Mouse (Mus musculus) liver, adult 2 months (tissue): ENCODE measurements at regions not wholly inside any gene's neighbourhood (a gene's known extent, or its start where the extent isn't known, plus 50 kb on each side); places are given as distances from the start of the nearest gene placed in this dataset.
A peak's percentile ranks its signal among the peaks of the same experiment; 100 is the strongest.

Experiments
- DNase-seq: peaks from one replicate; pipeline ENCODE4 v3.0.0-alpha.2; 2011; ENCODE audit warnings: low read depth, low spot score; ENCODE audit errors: extremely low read depth
- H3K27ac ChIP-seq: fragments of 200-500 bp; replicated peaks from 2 replicates; pipeline ENCODE4 v1.5.1; 2012; ENCODE audit warnings: low read depth, mild to moderate bottlenecking, control low read depth, inconsistent platforms, low read length; ENCODE audit not compliant: insufficient read depth
- H3K27me3 ChIP-seq: fragments of 200-500 bp; 2 replicates; pipeline ENCODE4 v1.6.1; 2012; ENCODE audit warnings: mild to moderate bottlenecking, moderate library complexity, low read length, inconsistent platforms; ENCODE audit not compliant: control insufficient read depth, insufficient read depth
- H3K36me3 ChIP-seq: fragments of 200-500 bp; 2 replicates; pipeline ENCODE4 v1.6.1; 2012; ENCODE audit warnings: low read length, inconsistent platforms; ENCODE audit not compliant: control insufficient read depth, insufficient read depth
- H3K4me1 ChIP-seq: fragments of 200-500 bp; 2 replicates; pipeline ENCODE4 v1.6.1; 2011; ENCODE audit warnings: low read length; ENCODE audit not compliant: control insufficient read depth, insufficient read depth
- H3K4me3 ChIP-seq: fragments of 200-500 bp; 2 replicates; pipeline ENCODE4 v1.5.1; 2011; ENCODE audit warnings: low read depth, mild to moderate bottlenecking, control low read depth, low read length, moderate library complexity; ENCODE audit not compliant: insufficient read depth
- H3K79me2 ChIP-seq: fragments of 200-500 bp; 2 replicates; pipeline ENCODE4 v1.6.1; 2012; ENCODE audit warnings: inconsistent platforms, mild to moderate bottlenecking, low read length, moderate library complexity; ENCODE audit not compliant: control insufficient read depth, insufficient read depth
- H3K9ac ChIP-seq: fragments of 200-500 bp; 2 replicates; pipeline ENCODE4 v1.6.1; 2012; ENCODE audit warnings: low read depth, mild to moderate bottlenecking, control low read depth, inconsistent platforms, low read length
- CTCF ChIP-seq: fragments of 200-500 bp; IDR thresholded peaks from 2 replicates; pipeline ENCODE4 v1.5.1; 2011; ENCODE audit warnings: low read depth, low read length, control low read depth
- POLR2A ChIP-seq: fragments of 200-500 bp; IDR thresholded peaks from 2 replicates; pipeline ENCODE4 v1.6.1; 2011; ENCODE audit warnings: low read length, control low read depth; ENCODE audit not compliant: insufficient read depth; ENCODE audit errors: extremely low read depth
- WGBS: fragments of 180-500 bp; shearing (Covaris S2); methylation state at CpG from one replicate; pipeline ENCODE4 v1.1.7; 2018; 5-methylcytosine and 5-hydroxymethylcytosine counted together

- Histone ChIP-seq H3K27ac (no peak overlapping the region), H3K4me3 (no peak overlapping the region), H3K9ac (no peak overlapping the region), H3K36me3 (no peaks in the 10 kb centered on the region), H3K4me1 (no peaks in the 10 kb centered on the region), H3K79me2 (no peaks in the 10 kb centered on the region), H3K27me3 (no peaks in the 10 kb centered on the region)
- TF ChIP-seq CTCF, result no peak
- TF ChIP-seq POLR2A, result no peak
- no peak for DNase-seq
- 89% methylated on average over 5 of the region's 5 CpGs for WGBS
These were observed 267.5 kb downstream of the Slc16a7 start for GRCm38 (mm10) chr10:125121762-125122161.

DNA sequence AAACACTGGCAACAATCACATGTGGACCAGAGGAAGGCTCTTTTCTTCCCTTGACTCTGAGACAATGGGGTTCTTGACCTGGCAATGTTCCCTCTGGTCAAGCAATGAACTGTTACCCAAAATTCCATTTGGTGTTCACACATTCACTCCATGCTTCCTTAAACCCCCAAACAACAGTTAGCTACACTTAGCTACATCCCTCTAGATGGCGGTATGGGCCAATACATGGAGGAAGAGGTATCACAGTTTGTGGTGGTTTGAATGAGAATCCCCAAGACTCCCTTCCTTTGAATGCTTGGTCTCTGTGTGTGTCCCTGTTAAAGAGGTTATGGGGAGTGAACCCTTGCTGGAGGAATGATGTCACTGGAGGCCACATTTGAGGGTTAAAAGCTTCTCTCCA, 274.9 kb downstream of the Slc16a7 start:
- Histone ChIP-seq H3K27ac (no peak overlapping the region), H3K4me3 (no peak overlapping the region), H3K27me3 (no peaks in the 10 kb centered on the region), H3K9ac (no peak overlapping the region), H3K4me1 (no peaks in the 10 kb centered on the region), H3K36me3 (no peaks in the 10 kb centered on the region), H3K79me2 (no peaks in the 10 kb centered on the region)
- DNase-seq, result peak; percentile 47
- TF ChIP-seq POLR2A (no peak), CTCF (peak; percentile 66)
- WGBS, result 8% methylated on average over 1 of the region's 1 CpGs

DNA sequence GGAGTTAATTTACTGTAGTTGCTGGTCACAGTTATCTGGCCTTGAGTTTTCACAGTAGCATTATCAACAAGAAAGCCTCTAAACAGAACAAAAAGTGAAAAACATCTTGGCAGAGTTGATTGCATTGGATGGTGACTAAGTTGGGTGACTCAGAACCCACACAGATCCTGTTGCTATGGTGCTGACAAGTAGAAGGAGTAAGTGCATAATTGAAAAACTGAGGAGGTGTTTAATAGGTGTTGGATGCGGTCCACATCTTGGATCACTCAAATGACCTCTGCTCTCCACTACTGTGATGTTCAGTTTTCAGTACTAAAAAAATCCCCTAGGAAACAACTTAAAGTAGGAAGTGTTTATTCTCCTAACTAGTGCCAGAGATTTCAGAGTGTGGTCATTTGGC, 280.3 kb downstream of the Slc16a7 start:
- no peaks in the 10 kb centered on the region for H3K36me3 ChIP-seq
- no peak overlapping the region for H3K27ac ChIP-seq
- no peaks in the 10 kb centered on the region for H3K79me2 ChIP-seq
- H3K4me3 ChIP-seq, result no peak overlapping the region
- H3K4me1 ChIP-seq, result no peaks in the 10 kb centered on the region
- H3K27me3 ChIP-seq, result no peaks in the 10 kb centered on the region
- no peak for DNase-seq
- TF ChIP-seq POLR2A (no peak), CTCF (no peak)
- 89% methylated on average over 1 of the region's 1 CpGs for WGBS
- H3K9ac ChIP-seq, result no peak overlapping the region

- Histone ChIP-seq H3K4me1 (no peaks in the 10 kb centered on the region), H3K4me3 (no peak overlapping the region), H3K27me3 (no peaks in the 10 kb centered on the region), H3K79me2 (no peaks in the 10 kb centered on the region), H3K36me3 (no peaks in the 10 kb centered on the region), H3K27ac (no peak overlapping the region), H3K9ac (no peak overlapping the region)
- DNase-seq, result no peak
- TF ChIP-seq POLR2A (no peak), CTCF (no peak)
- WGBS, result 89% methylated on average over 2 of the region's 2 CpGs
These were observed 304.3 kb downstream of the Slc16a7 start for GRCm38 (mm10) chr10:125084975-125085374.

DNA sequence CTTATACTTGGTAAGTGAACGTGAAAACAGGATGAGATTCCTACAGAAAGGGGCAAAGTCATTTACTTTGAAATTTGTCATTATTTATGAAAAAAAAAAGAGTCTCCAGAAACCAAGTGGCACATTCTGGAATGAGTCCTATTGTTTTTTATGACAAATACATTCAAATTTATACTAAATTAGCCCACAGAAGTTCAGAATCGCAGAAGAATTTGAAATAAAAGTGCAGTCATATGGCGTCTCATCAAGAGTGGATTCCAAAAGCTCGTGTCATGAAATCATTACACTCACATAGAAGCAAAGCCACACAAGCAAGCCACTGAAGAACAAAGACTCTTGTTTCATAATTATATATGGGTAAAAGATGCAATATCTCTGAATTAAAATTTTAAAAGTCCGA, 316.9 kb downstream of the Slc16a7 start:
- H3K4me3 ChIP-seq, result no peak overlapping the region
- WGBS, result 91% methylated on average over 5 of the region's 5 CpGs
- H3K9ac ChIP-seq, result no peak overlapping the region
- H3K27ac ChIP-seq, result no peak overlapping the region
- no peaks in the 10 kb centered on the region for H3K27me3 ChIP-seq
- no peak for TF ChIP-seq CTCF
- no peak for DNase-seq
- H3K4me1 ChIP-seq, result no peaks in the 10 kb centered on the region
- no peaks in the 10 kb centered on the region for H3K79me2 ChIP-seq
- no peaks in the 10 kb centered on the region for H3K36me3 ChIP-seq

- no peak for DNase-seq
- Histone ChIP-seq H3K27me3 (no peaks in the 10 kb centered on the region), H3K4me1 (no peaks in the 10 kb centered on the region), H3K9ac (no peak overlapping the region), H3K36me3 (no peaks in the 10 kb centered on the region), H3K27ac (no peak overlapping the region), H3K79me2 (no peaks in the 10 kb centered on the region), H3K4me3 (no peak overlapping the region)
- TF ChIP-seq CTCF (no peak), POLR2A (no peak)
- 74% methylated on average over 4 of the region's 4 CpGs for WGBS
These were observed 319.0 kb downstream of the Slc16a7 start for GRCm38 (mm10) chr10:125070246-125070645.
